13 mouse cellular contexts compared by ENCODE assay signal in genomic region chr5:100520223-100520622, GRCm38 (mm10). TPM values are rescaled to one million over a fixed set of nuclear protein-coding genes. Genes with fewer than 3 reads are reported as not detected.
DNase-seq lines count a peak whose midpoint lies in the region; ATAC-seq and TF ChIP-seq lines count a peak whose summit lies in the region.
"Had no signal": no experiment of that assay in that cellular context is flagged by ENCODE, and none has a peak within 500 bp of the region (broad histone marks: within the 10 kb centered on the region; RNA-seq: fewer than 3 reads in every experiment).

No protein-coding gene starts in this region.

- H3K4me1 ChIP-seq in hindbrain, embryonic 12.5 days: peaks cover 15% of the 10 kb centered on the region
- 0 out of 2 replicates have a peak, but pooled peaks cover 2% of the 10 kb centered on the region for H3K4me1 ChIP-seq in hindbrain, embryonic 11.5 days (replicated peaks; ENCODE audit: control insufficient read depth, insufficient read depth, low read length)
- peaks cover 2 to 56% of the 10 kb centered on the region in 2 experiments; a peak in 2 of 4 replicates for H3K4me1 ChIP-seq in CH12.LX (ENCODE audit: control insufficient read depth in 1 of 2, insufficient read depth in 2 of 2)
- H3K4me1 ChIP-seq in embryonic facial prominence, embryonic 15.5 days: peaks cover 18% of the 10 kb centered on the region
- peaks cover 19% of the 10 kb centered on the region for H3K4me1 ChIP-seq in liver, postnatal 0 days (ENCODE audit: insufficient read depth)

- H3K27me3 ChIP-seq in hindbrain, embryonic 12.5 days: no peaks in the 10 kb centered on the region
- no peaks in the 10 kb centered on the region for H3K27me3 ChIP-seq in hindbrain, embryonic 11.5 days (ENCODE audit: control insufficient read depth, insufficient read depth, low read length)
- no peaks in the 10 kb centered on the region for H3K27me3 ChIP-seq in CH12.LX (replicated peaks)
- H3K27me3 ChIP-seq in embryonic facial prominence, embryonic 15.5 days: no peaks in the 10 kb centered on the region
- no peaks in the 10 kb centered on the region for H3K27me3 ChIP-seq in liver, postnatal 0 days (ENCODE audit: insufficient read depth, low read length)

- in situ Hi-C loops in CH12.LX (cut with MboI; ENCODE audit: low pct_ligation_motif_present, low pct_unique_long_range_greater_than_20kb, low sequenced_read_pairs): no loop called here

- TF ChIP-seq POLR2A in CH12.LX (IDR thresholded peaks at IDR 0.05; ENCODE audit: low read depth, low read length): no peak

- 94% methylated on average over 2 of the region's 2 CpGs for WGBS in hindbrain, embryonic 12.5 days
- 90% methylated on average over 2 of the region's 2 CpGs for WGBS in hindbrain, embryonic 11.5 days
- 78% methylated on average over 2 of the region's 2 CpGs for WGBS in embryonic facial prominence, embryonic 15.5 days
- WGBS in liver, postnatal 0 days (ENCODE audit: insufficient replicate concordance): 92% methylated on average over 2 of the region's 2 CpGs

- no peak overlapping the region for H3K9ac ChIP-seq in hindbrain, embryonic 12.5 days
- H3K9ac ChIP-seq in hindbrain, embryonic 11.5 days (ENCODE audit: low read depth, low read length): no peak overlapping the region
- H3K9ac ChIP-seq in CH12.LX (ENCODE audit: insufficient read depth, low read depth): peak overlapping the region; percentile 61; the same call in 1 of the 2 replicates
- no peak overlapping the region for H3K9ac ChIP-seq in embryonic facial prominence, embryonic 15.5 days
- H3K9ac ChIP-seq in liver, postnatal 0 days (replicated peaks): 0 out of 2 replicates have a peak overlapping the region, but pooled peaks have one; percentile 9

- DNase-seq in hindbrain, embryonic 11.5 days (ENCODE audit: low spot score): no peak
- DNase-seq in CH12.LX (ENCODE audit: extremely low read depth): no peak
- DNase-seq in liver, postnatal 0 days: no peak
- no peak for DNase-seq in retina, embryonic 14.5 days (ENCODE audit: low spot score)
- DNase-seq in right cerebral cortex, adult 2 months (ENCODE audit: low spot score in 2 of 2): no peak
- DNase-seq in cerebellum, adult 9-11 months: no peak
- DNase-seq: kidney, adult 11 months; lung, postnatal 10 days; right cerebral cortex, postnatal 4 days had no signal

- H3K27ac ChIP-seq in hindbrain, embryonic 12.5 days: no peak overlapping the region
- no peak overlapping the region for H3K27ac ChIP-seq in hindbrain, embryonic 11.5 days (ENCODE audit: low read depth, low read length)
- no peak overlapping the region for H3K27ac ChIP-seq in CH12.LX (ENCODE audit: insufficient read depth, low read depth)
- H3K27ac ChIP-seq in embryonic facial prominence, embryonic 15.5 days (replicated peaks): no peak overlapping the region
- H3K27ac ChIP-seq in liver, postnatal 0 days (ENCODE audit: low read depth): no peak overlapping the region

- 0 out of 2 replicates have a peak overlapping the region, but pooled peaks have one; percentile 0 for H3K4me2 ChIP-seq in hindbrain, embryonic 12.5 days (replicated peaks)
- no peak overlapping the region for H3K4me2 ChIP-seq in hindbrain, embryonic 11.5 days (replicated peaks; ENCODE audit: low read depth, low read length)
- peak overlapping the region; percentile 85 for H3K4me2 ChIP-seq in CH12.LX (ENCODE audit: insufficient read depth, low read depth, poor library complexity, severe bottlenecking)
- peak overlapping the region; percentile 13; the same call in 1 of the 2 replicates for H3K4me2 ChIP-seq in embryonic facial prominence, embryonic 15.5 days (replicated peaks)
- peak overlapping the region; percentile 36; the same call in 1 of the 2 replicates for H3K4me2 ChIP-seq in liver, postnatal 0 days (ENCODE audit: low read depth, low read length)

- H3K79me2 ChIP-seq in CH12.LX (replicated peaks; ENCODE audit: control insufficient read depth, extremely low read depth, insufficient read depth, poor library complexity, severe bottlenecking): peaks cover 64% of the 10 kb centered on the region

- H3K9me3 ChIP-seq in hindbrain, embryonic 12.5 days (replicated peaks): no peaks in the 10 kb centered on the region
- H3K9me3 ChIP-seq in hindbrain, embryonic 11.5 days (ENCODE audit: control insufficient read depth, low read length): no peaks in the 10 kb centered on the region
- H3K9me3 ChIP-seq in CH12.LX (replicated peaks; ENCODE audit: low read length): no peaks in the 10 kb centered on the region
- no peaks in the 10 kb centered on the region for H3K9me3 ChIP-seq in embryonic facial prominence, embryonic 15.5 days (replicated peaks)
- no peaks in the 10 kb centered on the region for H3K9me3 ChIP-seq in liver, postnatal 0 days (ENCODE audit: low read length)

- no peak for ATAC-seq in hindbrain, embryonic 12.5 days (ENCODE audit: low FRiP score)
- no peak for ATAC-seq in hindbrain, embryonic 11.5 days (ENCODE audit: low FRiP score)
- ATAC-seq in embryonic facial prominence, embryonic 15.5 days (ENCODE audit: insufficient number of reproducible peaks, low FRiP score, low TSS enrichment, low read depth): no peak
- ATAC-seq in liver, postnatal 0 days: no peak
- ATAC-seq: activated CD4-positive, CD25-positive, alpha-beta regulatory T cell, adult 4 months had no signal

- TF ChIP-seq CTCF in CH12.LX (conservative IDR thresholded peaks at IDR 0.05 in 1 of 2, IDR thresholded peaks at IDR 0.05 in 1 of 2; ENCODE audit: low read depth in 2 of 2, low read length in 2 of 2): no peak
- no peak for TF ChIP-seq CTCF in liver, postnatal 0 days (IDR thresholded peaks at IDR 0.05; ENCODE audit: low read depth)

- no peak for TF ChIP-seq EP300 in CH12.LX (IDR thresholded peaks at IDR 0.05; ENCODE audit: low read length)
- no peak for TF ChIP-seq EP300 in liver, postnatal 0 days (IDR thresholded peaks at IDR 0.05; ENCODE audit: low read depth)

- peaks cover 10% of the 10 kb centered on the region; the same call in 1 of the 2 replicates for H3K36me3 ChIP-seq in hindbrain, embryonic 12.5 days
- no peaks in the 10 kb centered on the region for H3K36me3 ChIP-seq in hindbrain, embryonic 11.5 days (ENCODE audit: control insufficient read depth, insufficient read depth, low read length)
- peaks cover 2 to 19% of the 10 kb centered on the region in 2 experiments for H3K36me3 ChIP-seq in CH12.LX (replicated peaks in 1 of 2; ENCODE audit: control insufficient read depth in 1 of 2, insufficient read depth in 1 of 2, low read length in 1 of 2)
- no peaks in the 10 kb centered on the region for H3K36me3 ChIP-seq in embryonic facial prominence, embryonic 15.5 days
- H3K36me3 ChIP-seq in liver, postnatal 0 days (replicated peaks; ENCODE audit: insufficient read depth, low read length): 0 out of 2 replicates have a peak, but pooled peaks cover 2% of the 10 kb centered on the region

- H3K4me3 ChIP-seq in hindbrain, embryonic 12.5 days: no peak overlapping the region
- no peak overlapping the region for H3K4me3 ChIP-seq in hindbrain, embryonic 11.5 days (ENCODE audit: low read depth, low read length)
- peak overlapping the region in 2 of 3 experiments; percentile 21 to 83 for H3K4me3 ChIP-seq in CH12.LX (replicated peaks in 1 of 3; ENCODE audit: low read depth in 2 of 3, low read length in 2 of 3, poor library complexity in 1 of 3)
- H3K4me3 ChIP-seq in embryonic facial prominence, embryonic 15.5 days (replicated peaks): no peak overlapping the region
- no peak overlapping the region for H3K4me3 ChIP-seq in liver, postnatal 0 days (ENCODE audit: low read depth, low read length)

- no peak for TF ChIP-seq RAD21 in CH12.LX (IDR thresholded peaks at IDR 0.05; ENCODE audit: low read depth, low read length)

- dilution Hi-C loops in CH12.LX (cut with MboI; ENCODE audit: extremely low pct_ligation_motif_present, extremely low pct_unique_long_range_greater_than_20kb, low sequenced_read_pairs): no loop called here

TF ChIP-seq in CH12.LX, 34 proteins besides CTCF, POLR2A, EP300 and RAD21:
- TF ChIP-seq TCF12 (IDR thresholded peaks at IDR 0.05; ENCODE audit: low read depth, low read length): no peak
- TF ChIP-seq MAFK (IDR thresholded peaks at IDR 0.05; ENCODE audit: insufficient replicate concordance, low read length): no peak
- TF ChIP-seq IRF4 (IDR thresholded peaks at IDR 0.05; ENCODE audit: low read depth, low read length): no peak
- no peak for TF ChIP-seq ELF1 (IDR thresholded peaks at IDR 0.05; ENCODE audit: low read depth, low read length)

RNA-seq across cellular contexts. Expression of gene Cops4, which starts 2.1 kb away (rescaled TPM):
- polyA plus RNA-seq in hindbrain, embryonic 12.5 days (2016; fragmentation: Nextera tagmentation; extraction: Ambion mirVana): 185 and 195 TPM in 2 replicates
- polyA plus RNA-seq in hindbrain, embryonic 11.5 days (2014; fragmentation: Nextera tagmentation; extraction: Ambion mirVana): 229 and 239 TPM in 2 replicates
- total RNA-seq in CH12.LX (2012; rRNA removed) (122 and 149 TPM in 2 replicates), CH12.LX (2014; rRNA removed) (264 and 298 TPM in 2 replicates)
- 133 and 134 TPM in 2 replicates for polyA plus RNA-seq in CH12.LX (2012; ENCODE audit: insufficient read length, low read depth)
- polyA plus RNA-seq in embryonic facial prominence, embryonic 15.5 days (2015; fragmentation: Nextera tagmentation; extraction: Ambion mirVana): 180 TPM in 2 replicates
- 48.5 and 50.1 TPM in 2 replicates for polyA plus RNA-seq in liver, postnatal 0 days (2015; fragmentation: Nextera tagmentation; extraction: Ambion mirVana)

RNA-seq across cellular contexts. Expression of gene Lin54, which starts 19.8 kb away (rescaled TPM):
- polyA plus RNA-seq in hindbrain, embryonic 12.5 days (2016; fragmentation: Nextera tagmentation; extraction: Ambion mirVana): 14.1 and 14.4 TPM in 2 replicates
- 16.6 and 17.7 TPM in 2 replicates for polyA plus RNA-seq in hindbrain, embryonic 11.5 days (2014; fragmentation: Nextera tagmentation; extraction: Ambion mirVana)
- total RNA-seq in CH12.LX (2012; rRNA removed) (12.8 and 12.9 TPM in 2 replicates), CH12.LX (2014; rRNA removed) (14.1 and 15.2 TPM in 2 replicates)
- 11.8 and 14.1 TPM in 2 replicates for polyA plus RNA-seq in CH12.LX (2012; ENCODE audit: insufficient read length, low read depth)
- 9.2 and 10.5 TPM in 2 replicates for polyA plus RNA-seq in embryonic facial prominence, embryonic 15.5 days (2015; fragmentation: Nextera tagmentation; extraction: Ambion mirVana)
- 4.2 and 4.7 TPM in 2 replicates for polyA plus RNA-seq in liver, postnatal 0 days (2015; fragmentation: Nextera tagmentation; extraction: Ambion mirVana)

RNA-seq across cellular contexts. Expression of gene Plac8, which starts 51.8 kb away (rescaled TPM):
- 1.8 and 3.0 TPM in 2 replicates for polyA plus RNA-seq in hindbrain, embryonic 12.5 days (2016; fragmentation: Nextera tagmentation; extraction: Ambion mirVana)
- 3.0 and 3.9 TPM in 2 replicates for polyA plus RNA-seq in hindbrain, embryonic 11.5 days (2014; fragmentation: Nextera tagmentation; extraction: Ambion mirVana)
- total RNA-seq in CH12.LX (2012; rRNA removed) (64.3 and 99.9 TPM in 2 replicates), CH12.LX (2014; rRNA removed) (235 and 258 TPM in 2 replicates)
- 151 and 161 TPM in 2 replicates for polyA plus RNA-seq in CH12.LX (2012; ENCODE audit: insufficient read length, low read depth)
- polyA plus RNA-seq in embryonic facial prominence, embryonic 15.5 days (2015; fragmentation: Nextera tagmentation; extraction: Ambion mirVana): 7.9 and 9.8 TPM in 2 replicates
- 104 and 109 TPM in 2 replicates for polyA plus RNA-seq in liver, postnatal 0 days (2015; fragmentation: Nextera tagmentation; extraction: Ambion mirVana)
- total RNA-seq: layer of hippocampus, postnatal 14 days had no signal

Comparison
In these comparisons a context has a peak if more than half of its experiments do, and no peak if none do; other contexts are left out.
1. H3K4me3 ChIP-seq: peak in CH12.LX (2 of 3); none in hindbrain, embryonic 12.5 days (single experiment), hindbrain, embryonic 11.5 days (single experiment), embryonic facial prominence, embryonic 15.5 days (single experiment) and liver, postnatal 0 days (single experiment).
2. H3K9ac ChIP-seq: peak in CH12.LX (single experiment) and liver, postnatal 0 days (single experiment); none in hindbrain, embryonic 12.5 days (single experiment), hindbrain, embryonic 11.5 days (single experiment) and embryonic facial prominence, embryonic 15.5 days (single experiment).